ENCODE assay signal across 25 mouse cellular contexts in genomic region chr10:34194503-34194902, GRCm38 (mm10). TPM values are rescaled to one million over a fixed set of nuclear protein-coding genes. Genes with fewer than 3 reads are reported as not detected.
DNase-seq lines count a peak whose midpoint lies in the region; ATAC-seq and TF ChIP-seq lines count a peak whose summit lies in the region.
"Had no signal": no experiment of that assay in that cellular context is flagged by ENCODE, and none has a peak within 500 bp of the region (broad histone marks: within the 10 kb centered on the region; RNA-seq: fewer than 3 reads in every experiment).

No protein-coding gene starts in this region.

- no peaks in the 10 kb centered on the region for H3K9me3 ChIP-seq in embryonic facial prominence, embryonic 14.5 days (ENCODE audit: control insufficient read depth, low read length)
- peaks cover under 1% of the 10 kb centered on the region; the same call in 1 of the 2 replicates for H3K9me3 ChIP-seq in embryonic facial prominence, embryonic 10.5 days
- no peaks in the 10 kb centered on the region for H3K9me3 ChIP-seq in liver, postnatal 0 days (ENCODE audit: low read length)
- H3K9me3 ChIP-seq: forebrain, embryonic 10.5 days; heart, embryonic 12.5 days; hindbrain, embryonic 13.5 days; midbrain, embryonic 13.5 days; neural tube, embryonic 13.5 days had no signal

- H3K4me1 ChIP-seq in embryonic facial prominence, embryonic 14.5 days (ENCODE audit: control insufficient read depth, insufficient read depth, low read length) = peaks cover 10% of the 10 kb centered on the region
- peaks cover 20% of the 10 kb centered on the region for H3K4me1 ChIP-seq in embryonic facial prominence, embryonic 10.5 days
- peaks cover 62% of the 10 kb centered on the region for H3K4me1 ChIP-seq in bone marrow macrophage, adult 2 months (ENCODE audit: control insufficient read depth, insufficient read depth, low read length)
- H3K4me1 ChIP-seq in liver, postnatal 0 days (ENCODE audit: insufficient read depth) = peaks cover 8% of the 10 kb centered on the region; the same call in 1 of the 2 replicates
- H3K4me1 ChIP-seq: hindbrain, embryonic 13.5 days; midbrain, embryonic 13.5 days had no signal

- intact Hi-C loops in left cerebral cortex, postnatal 4 days (cut with DNase I) = no loop called here

- no peak overlapping the region for H3K4me2 ChIP-seq in embryonic facial prominence, embryonic 14.5 days (ENCODE audit: low read depth, low read length)
- no peak overlapping the region for H3K4me2 ChIP-seq in liver, postnatal 0 days (ENCODE audit: low read depth, low read length)
- H3K4me2 ChIP-seq: heart, embryonic 12.5 days; hindbrain, embryonic 13.5 days; limb, embryonic 12.5 days; midbrain, embryonic 13.5 days; neural tube, embryonic 13.5 days had no signal

- ATAC-seq in embryonic facial prominence, embryonic 14.5 days (ENCODE audit: low read depth) = no peak
- ATAC-seq in liver, postnatal 0 days = no peak
- ATAC-seq: forebrain, postnatal 0 days; intestine, embryonic 16.5 days; midbrain, embryonic 13.5 days had no signal

- H3K9ac ChIP-seq in embryonic facial prominence, embryonic 14.5 days (ENCODE audit: low read depth, low read length) = no peak overlapping the region
- H3K9ac ChIP-seq in liver, postnatal 0 days (replicated peaks) = no peak overlapping the region
- H3K9ac ChIP-seq: forebrain, postnatal 0 days; heart, embryonic 12.5 days; hindbrain, embryonic 13.5 days; limb, embryonic 12.5 days; midbrain, embryonic 13.5 days; neural tube, embryonic 13.5 days had no signal

- H3K36me3 ChIP-seq in embryonic facial prominence, embryonic 14.5 days (ENCODE audit: control insufficient read depth, insufficient read depth, low read length) = no peaks in the 10 kb centered on the region
- peaks cover 4% of the 10 kb centered on the region; the same call in 1 of the 2 replicates for H3K36me3 ChIP-seq in embryonic facial prominence, embryonic 10.5 days (replicated peaks)
- no peaks in the 10 kb centered on the region for H3K36me3 ChIP-seq in macrophage (ENCODE audit: inconsistent target)
- no peaks in the 10 kb centered on the region for H3K36me3 ChIP-seq in liver, postnatal 0 days (replicated peaks; ENCODE audit: insufficient read depth, low read length)
- H3K36me3 ChIP-seq: heart, embryonic 12.5 days; hindbrain, embryonic 13.5 days; limb, embryonic 12.5 days; midbrain, embryonic 13.5 days; neural tube, embryonic 13.5 days had no signal

- no peaks in the 10 kb centered on the region for H3K27me3 ChIP-seq in embryonic facial prominence, embryonic 14.5 days (replicated peaks; ENCODE audit: control insufficient read depth, insufficient read depth, low read length)
- no peaks in the 10 kb centered on the region for H3K27me3 ChIP-seq in embryonic facial prominence, embryonic 10.5 days (replicated peaks; ENCODE audit: low read depth, poor library complexity, severe bottlenecking)
- H3K27me3 ChIP-seq in liver, postnatal 0 days (ENCODE audit: insufficient read depth, low read length) = no peaks in the 10 kb centered on the region
- H3K27me3 ChIP-seq: heart, embryonic 12.5 days; hindbrain, embryonic 13.5 days; limb, embryonic 12.5 days; midbrain, embryonic 13.5 days; neural tube, embryonic 13.5 days had no signal

- peaks cover 98% of the 10 kb centered on the region for H3K79me2 ChIP-seq in macrophage (ENCODE audit: inconsistent target)

- TF ChIP-seq POLR2A in bone marrow macrophage, adult 2 months (IDR thresholded peaks at IDR 0.05; ENCODE audit: borderline replicate concordance, low read depth, low read length) = no peak

- H3K4me3 ChIP-seq in embryonic facial prominence, embryonic 14.5 days (ENCODE audit: low read depth, low read length) = no peak overlapping the region
- no peak overlapping the region for H3K4me3 ChIP-seq in embryonic facial prominence, embryonic 10.5 days
- 0 out of 2 replicates have a peak overlapping the region, but pooled peaks have one; percentile 18 for H3K4me3 ChIP-seq in bone marrow macrophage, adult 2 months (ENCODE audit: insufficient read depth, low read length)
- H3K4me3 ChIP-seq in macrophage (ENCODE audit: inconsistent target) = no peak overlapping the region
- no peak overlapping the region for H3K4me3 ChIP-seq in liver, postnatal 0 days (ENCODE audit: low read depth, low read length)
- H3K4me3 ChIP-seq: forebrain, embryonic 10.5 days; heart, embryonic 12.5 days; hindbrain, embryonic 13.5 days; limb, embryonic 12.5 days; midbrain, embryonic 13.5 days; neural tube, embryonic 13.5 days had no signal

- peak overlapping the region; percentile 33; the same call in 1 of the 2 replicates for H3K27ac ChIP-seq in embryonic facial prominence, embryonic 14.5 days (replicated peaks; ENCODE audit: low read depth, low read length)
- no peak overlapping the region for H3K27ac ChIP-seq in embryonic facial prominence, embryonic 10.5 days (replicated peaks)
- peak overlapping the region; percentile 91 for H3K27ac ChIP-seq in bone marrow macrophage, adult 2 months (ENCODE audit: insufficient read depth, low read depth, low read length)
- peak overlapping the region; percentile 88 for H3K27ac ChIP-seq in macrophage
- H3K27ac ChIP-seq in liver, postnatal 0 days (ENCODE audit: low read depth) = no peak overlapping the region
- H3K27ac ChIP-seq: forebrain, embryonic 10.5 days; hindbrain, embryonic 13.5 days; limb, embryonic 12.5 days; midbrain, embryonic 13.5 days; neural tube, embryonic 13.5 days had no signal

- DNase-seq in embryonic facial prominence, embryonic 14.5 days (ENCODE audit: low spot score) = no peak
- DNase-seq in embryonic facial prominence, embryonic 10.5 days (ENCODE audit: low spot score) = no peak
- peak; percentile 41 for DNase-seq in 416B (ENCODE audit: low read depth)
- no peak for DNase-seq in layer of hippocampus, postnatal 25 days (ENCODE audit: extremely low spot score in 1 of 2, low spot score in 1 of 2)
- no peak for DNase-seq in liver, postnatal 0 days
- no peak for DNase-seq in left cerebral cortex, postnatal 4 days
- DNase-seq: adrenal gland, postnatal 14 days; cerebellum, adult 8-10 months; cerebellum, postnatal 25 days; forebrain, postnatal 0 days; gastrocnemius, postnatal 14 days; heart, adult 18-20 months; heart, postnatal 4 days; kidney, adult 9 months; kidney, postnatal 10 days; lung, postnatal 10 days had no signal

- 87% methylated on average over 5 of the region's 5 CpGs for WGBS in embryonic facial prominence, embryonic 14.5 days
- 91% methylated on average over 5 of the region's 5 CpGs for WGBS in embryonic facial prominence, embryonic 10.5 days
- 48% methylated on average over 5 of the region's 5 CpGs for WGBS in macrophage (ENCODE audit: missing documents)
- WGBS in liver, postnatal 0 days (ENCODE audit: insufficient replicate concordance) = 71% methylated on average over 5 of the region's 5 CpGs

- no peak for TF ChIP-seq CTCF in bone marrow macrophage, adult 2 months (IDR thresholded peaks at IDR 0.05; ENCODE audit: low read depth, low read length)
- no peak for TF ChIP-seq CTCF in liver, postnatal 0 days (IDR thresholded peaks at IDR 0.05; ENCODE audit: low read depth)

- TF ChIP-seq EP300 in liver, postnatal 0 days (IDR thresholded peaks at IDR 0.05; ENCODE audit: low read depth) = no peak

RNA-seq across cellular contexts. Expression of gene Dse, which starts 13.0 kb away (rescaled TPM):
- 46.7 and 49.6 TPM in 2 replicates for polyA plus RNA-seq in embryonic facial prominence, embryonic 14.5 days (2014; fragmentation: Nextera tagmentation; extraction: Ambion mirVana)
- polyA plus RNA-seq in embryonic facial prominence, embryonic 10.5 days (2016; fragmentation: Nextera tagmentation; extraction: Ambion mirVana) = 29.1 and 33.6 TPM in 2 replicates
- 91.2 and 104 TPM in 2 replicates for polyA plus RNA-seq in bone marrow macrophage, adult 2 months (2012; ENCODE audit: insufficient read depth, insufficient read length, missing spikeins)
- 100 to 1,000 TPM; 111 to 566 (median 290) TPM for total RNA-seq in macrophage (2018; cell fraction: chromatin; rRNA removed)
- total RNA-seq in macrophage (2018; cell fraction: cytosol; rRNA removed) = 100 to 1,000 TPM; 101 to 200 (median 136) TPM
- total RNA-seq in macrophage (2018; cell fraction: nucleus; rRNA removed) = 100 to 1,000 TPM; 148 to 576 (median 332) TPM
- 52.7 to 100 TPM (median 77.5 TPM) in 3 replicates for polyA plus RNA-seq in macrophage (2018)
- total RNA-seq in layer of hippocampus, postnatal 25 days (2021) = 1 to 10 TPM; 5.4 to 7.1 TPM
- 5.6 and 5.8 TPM in 2 replicates for polyA plus RNA-seq in liver, postnatal 0 days (2015; fragmentation: Nextera tagmentation; extraction: Ambion mirVana)
- total RNA-seq in left cerebral cortex, postnatal 4 days (2021) = 10 to 100 TPM; 14.8 to 14.9 TPM

Comparison
In these comparisons a context has a peak if more than half of its experiments do, and no peak if none do; other contexts are left out.
1. H3K27ac ChIP-seq: peak in embryonic facial prominence, embryonic 14.5 days (single experiment), bone marrow macrophage, adult 2 months (single experiment) and macrophage (single experiment); none in embryonic facial prominence, embryonic 10.5 days (single experiment) and liver, postnatal 0 days (single experiment).